Mouse (Mus musculus) cerebellum, adult 18-20 months (tissue): ENCODE results near the gene Hnrnpa1.

ENCODE experiments used
- DNase-seq, 2 experiments: peaks; one replicate each; pipeline ENCODE4 v3.0.0; 2021

The Hnrnpa1 gene

DNA sequence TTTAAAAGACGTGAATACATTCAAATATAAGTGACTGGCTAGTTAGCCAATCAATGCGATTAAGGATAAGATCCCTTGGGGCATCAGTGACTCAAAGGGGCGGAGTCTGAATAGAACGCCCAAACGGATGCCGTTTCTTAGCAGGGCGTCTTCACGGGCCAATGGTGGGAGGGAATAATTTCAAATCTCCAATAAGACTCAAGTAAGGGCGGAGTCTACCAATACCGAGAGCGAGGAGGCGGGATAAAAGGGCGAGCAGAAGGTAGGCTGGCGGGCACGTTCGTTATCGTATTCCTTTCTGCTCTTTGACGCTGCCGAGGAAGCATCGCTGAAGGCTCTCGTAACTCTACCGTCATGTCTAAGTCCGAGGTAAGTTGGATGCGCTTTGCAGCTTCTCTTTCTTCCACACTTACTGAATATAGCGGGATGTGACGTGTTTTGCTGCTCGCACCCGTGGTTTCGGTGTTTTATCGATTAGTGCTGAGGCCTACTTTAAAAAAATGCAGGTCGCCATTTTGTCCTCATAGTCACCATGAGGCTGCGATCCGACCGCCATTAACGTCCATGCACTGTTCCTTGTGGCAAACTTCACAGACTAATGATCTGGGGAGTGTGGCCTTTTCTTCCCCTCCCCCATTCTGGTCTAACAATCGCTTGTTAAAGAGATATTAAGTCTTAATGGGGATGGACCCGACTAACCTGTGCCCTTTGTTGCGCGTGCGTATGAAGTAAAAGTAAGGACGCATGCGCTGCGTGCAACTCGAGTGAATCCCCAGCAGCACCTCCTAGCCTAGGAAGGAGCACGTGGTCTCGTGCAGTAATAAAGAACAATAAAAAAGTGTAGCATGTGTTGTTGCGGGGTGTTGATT lies at the start of gene Hnrnpa1:
Hnrnpa1 (plus strand) TSS at position 273 of the 869 bp plus-strand sequence.
- DNase-seq: peak; percentile 89 to 97

DNA sequence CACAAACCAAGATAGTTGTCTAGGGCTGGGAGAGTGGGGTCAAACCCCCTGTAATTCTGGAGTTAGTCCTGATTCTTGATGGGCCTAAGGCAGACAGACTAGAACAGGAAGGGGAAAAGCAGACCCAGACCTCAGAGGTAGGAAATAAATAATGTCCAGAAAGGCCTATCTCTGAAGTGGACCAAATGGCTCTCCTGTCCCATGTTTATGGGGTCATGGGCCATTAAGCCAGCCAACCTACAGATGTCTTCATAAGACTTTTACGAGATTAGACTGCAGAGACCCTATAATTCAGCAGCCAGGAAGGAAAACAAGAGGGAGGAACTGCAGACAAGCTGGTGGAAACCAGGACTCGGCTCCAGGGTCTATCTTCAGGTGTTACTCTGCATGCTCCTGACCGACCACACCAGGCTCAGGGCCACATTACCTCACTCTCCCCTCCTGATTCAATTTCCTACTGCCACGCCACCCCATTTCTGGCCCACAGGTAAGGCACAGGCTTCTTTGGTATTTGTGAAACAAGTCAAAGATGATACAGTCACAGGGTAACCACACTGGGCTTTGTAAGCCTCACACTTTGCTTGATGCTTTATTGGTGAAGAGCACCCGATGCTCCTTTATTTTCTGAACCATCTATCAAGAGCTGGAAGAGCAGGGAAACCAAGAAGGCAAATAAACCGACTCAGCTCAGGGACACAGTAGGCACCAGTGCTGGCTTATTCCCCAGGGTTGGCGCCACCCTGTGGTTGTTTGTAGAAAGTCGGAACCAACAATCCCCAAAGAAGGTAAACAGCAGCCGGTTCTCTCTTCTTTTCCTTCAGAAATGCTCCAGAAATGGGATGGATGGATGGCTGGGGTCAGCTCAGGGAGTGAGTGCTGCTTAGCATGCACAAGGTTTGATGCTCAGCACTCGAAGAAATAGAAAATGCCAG lies 49.4 kb upstream of the Hnrnpa1 start:
- DNase-seq: peak; percentile 58 to 60

DNA sequence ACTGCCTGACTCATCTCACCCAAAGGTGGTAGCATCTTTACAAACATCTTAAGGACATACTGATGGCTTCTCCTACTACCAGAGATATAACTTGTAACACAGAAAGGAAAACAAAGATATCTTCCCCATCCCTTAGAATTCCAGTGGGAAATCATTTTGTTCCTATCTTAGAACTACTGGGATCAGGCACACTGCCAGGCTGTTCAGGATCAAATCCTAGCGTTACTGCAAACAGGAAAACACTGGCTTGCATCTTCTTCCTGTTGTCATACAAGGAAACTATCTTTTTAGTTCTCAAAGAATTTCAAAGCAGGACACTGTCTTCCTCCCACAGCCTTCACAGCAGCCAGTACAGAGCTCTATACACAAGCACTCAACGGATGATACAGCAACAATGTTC lies 46.6 kb upstream of the Hnrnpa1 start:
- DNase-seq: no peak

DNA sequence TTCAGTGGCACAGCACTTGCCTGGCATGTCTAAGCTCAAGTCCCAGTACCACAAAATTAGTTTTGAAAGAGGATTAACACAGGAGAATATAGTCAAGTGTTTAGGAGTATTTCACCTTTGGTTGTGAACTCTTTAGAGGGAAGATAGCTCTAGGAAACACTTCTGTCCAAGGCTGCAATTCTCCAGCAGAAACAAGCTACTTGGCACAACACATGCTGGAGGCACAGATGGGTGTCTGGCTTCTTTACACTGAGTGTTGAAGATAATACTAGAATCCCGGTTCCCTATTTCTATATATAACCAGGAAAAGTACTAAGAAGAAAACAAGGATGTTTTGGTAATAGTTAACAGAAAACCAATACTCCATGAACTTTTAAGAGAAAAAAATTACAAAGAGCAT lies 43.4 kb upstream of the Hnrnpa1 start:
- no peak for DNase-seq

DNA sequence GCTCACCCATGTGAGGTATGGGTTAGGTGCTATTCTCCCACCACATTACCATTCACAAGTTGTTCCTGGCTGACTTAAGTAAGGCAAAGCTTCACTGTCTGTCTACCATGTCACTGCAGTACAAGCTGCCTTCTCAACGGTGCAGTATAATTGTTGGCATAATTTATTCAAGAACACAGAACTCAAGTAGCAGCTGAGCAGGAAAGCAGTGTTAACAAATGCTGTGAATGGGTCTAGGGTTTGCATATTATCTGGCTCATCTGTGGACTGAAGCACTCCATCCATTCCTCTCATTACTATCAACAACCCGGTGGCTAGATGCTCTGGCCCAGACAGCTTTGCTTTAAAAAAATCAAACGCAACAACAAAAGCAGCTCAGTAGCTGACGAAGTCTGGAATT lies 42.4 kb upstream of the Hnrnpa1 start:
- DNase-seq: no peak

DNA sequence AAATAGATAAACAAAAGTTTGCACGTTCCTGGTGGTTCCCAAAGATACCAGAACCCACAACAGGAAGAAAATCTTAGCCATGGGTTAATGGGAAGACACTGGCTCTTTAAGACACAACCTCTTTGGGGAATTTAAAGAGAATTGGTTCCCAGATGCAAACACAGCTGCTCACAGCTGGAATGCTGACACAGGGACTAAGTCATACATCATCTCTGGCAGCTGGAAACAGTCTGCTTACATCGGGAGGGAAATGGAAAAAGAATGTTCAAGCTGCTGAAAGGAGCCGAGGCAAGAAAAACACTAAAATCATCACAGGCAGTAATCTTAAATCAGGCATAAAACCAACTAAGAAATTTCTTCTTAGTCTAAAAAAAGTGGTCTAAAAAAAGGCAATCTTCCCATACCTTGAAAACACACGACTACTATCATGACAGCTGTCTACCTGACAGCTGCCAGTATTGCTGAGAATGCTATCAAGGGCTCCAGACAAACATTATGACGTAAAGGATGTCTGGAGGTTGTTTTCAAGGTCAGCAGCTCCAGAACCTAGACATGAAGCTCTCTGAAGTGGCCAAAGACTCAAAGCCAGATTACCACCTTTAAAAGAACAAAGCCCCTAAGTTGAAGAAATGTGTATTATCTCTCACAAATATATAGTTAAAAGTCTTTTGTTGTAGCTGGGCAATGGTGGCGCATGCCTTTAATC lies 38.0 kb upstream of the Hnrnpa1 start:
- DNase-seq: no peak

DNA sequence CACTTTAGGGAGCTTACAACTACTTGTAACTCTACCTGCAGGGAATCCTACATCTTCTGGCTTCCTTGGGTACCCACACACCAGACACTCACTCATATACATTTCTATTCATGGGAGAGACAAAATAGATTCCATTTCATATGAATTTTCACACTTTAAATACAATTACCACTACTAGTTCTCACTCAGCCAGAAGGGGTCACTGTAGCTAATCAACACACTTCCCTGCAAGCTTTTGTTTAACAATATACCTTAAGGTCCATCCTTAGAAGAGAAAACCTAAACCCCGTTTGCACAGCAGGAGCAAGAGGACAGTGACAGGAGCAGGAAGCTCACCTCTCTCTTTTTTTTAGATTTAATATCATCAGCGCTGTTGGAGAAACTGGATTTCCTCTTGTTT lies 35.1 kb upstream of the Hnrnpa1 start:
- no peak for DNase-seq

- DNase-seq: no peak
Measured at GRCm38 (mm10) chr15:103214149-103214548, 26.1 kb upstream of the Hnrnpa1 start.

DNA sequence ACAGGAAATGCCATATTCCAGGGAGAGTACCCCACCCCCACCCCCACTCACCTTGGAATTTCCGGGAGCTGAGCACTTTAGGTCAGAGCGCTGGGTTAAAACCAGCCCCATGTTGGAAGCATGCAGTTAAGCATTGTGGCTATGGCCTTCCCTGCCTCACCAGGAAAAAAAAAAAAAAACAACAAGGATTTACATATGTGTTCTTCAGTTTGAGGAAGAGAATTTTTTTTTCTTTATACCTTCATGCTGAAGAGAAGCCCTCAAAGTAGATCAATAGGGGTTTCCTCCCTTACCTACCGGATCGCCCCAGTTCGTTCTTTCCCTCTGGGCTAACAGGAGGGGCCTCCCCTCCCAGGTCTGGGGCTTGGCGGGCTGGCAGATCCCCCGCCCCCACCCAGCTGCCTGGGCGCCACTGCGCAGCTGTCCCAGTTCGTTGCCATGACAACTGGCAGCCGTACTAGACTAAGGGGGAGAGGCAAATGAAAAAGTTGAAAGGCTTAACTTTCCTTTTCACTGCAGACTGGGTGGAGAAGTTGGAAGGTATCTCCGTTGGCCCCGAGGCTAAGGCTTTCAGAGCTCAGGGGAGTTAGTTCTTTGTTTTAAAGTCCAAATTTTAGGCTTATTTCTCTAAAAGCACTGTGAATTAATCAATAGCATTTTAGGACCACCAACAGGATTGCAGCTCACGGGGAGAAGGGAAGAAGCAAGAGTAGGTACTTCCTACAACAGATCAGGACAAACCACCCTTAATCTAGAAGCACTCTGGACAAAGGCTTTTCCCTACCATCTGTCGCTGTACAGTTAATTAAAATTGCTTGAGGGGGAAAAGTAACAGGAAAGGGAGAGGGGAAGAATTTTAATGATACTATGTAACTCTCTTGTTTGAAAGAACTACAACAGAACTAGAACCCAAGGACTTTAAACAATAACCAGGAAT lies 25.0 kb upstream of the Hnrnpa1 start:
- DNase-seq: peak; percentile 32 to 42

DNA sequence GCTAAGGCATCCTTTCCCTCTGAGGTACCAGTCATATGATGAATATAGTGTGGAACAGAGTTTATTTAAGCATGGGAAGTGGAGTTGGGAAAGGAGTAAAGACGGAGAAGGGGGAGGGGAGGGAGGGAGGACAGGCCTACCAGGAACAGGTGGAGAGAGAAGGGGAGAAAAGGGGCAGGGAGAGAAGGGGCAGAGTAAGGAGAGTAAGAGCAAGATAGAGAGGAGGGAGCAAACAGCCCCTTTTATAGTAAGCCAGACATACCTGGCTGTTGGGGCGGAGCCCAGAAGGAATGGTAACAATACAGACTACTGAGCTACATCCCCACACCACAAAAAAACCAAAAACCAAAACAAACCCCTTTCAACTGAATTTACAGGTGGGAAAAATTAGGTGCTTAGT lies 24.2 kb upstream of the Hnrnpa1 start:
- no peak for DNase-seq

GRCm38 (mm10) chr15:103220785-103221184 lies 19.4 kb upstream of the Hnrnpa1 start:
- DNase-seq: no peak

GRCm38 (mm10) chr15:103221386-103221785 lies 18.8 kb upstream of the Hnrnpa1 start:
- no peak for DNase-seq

DNA sequence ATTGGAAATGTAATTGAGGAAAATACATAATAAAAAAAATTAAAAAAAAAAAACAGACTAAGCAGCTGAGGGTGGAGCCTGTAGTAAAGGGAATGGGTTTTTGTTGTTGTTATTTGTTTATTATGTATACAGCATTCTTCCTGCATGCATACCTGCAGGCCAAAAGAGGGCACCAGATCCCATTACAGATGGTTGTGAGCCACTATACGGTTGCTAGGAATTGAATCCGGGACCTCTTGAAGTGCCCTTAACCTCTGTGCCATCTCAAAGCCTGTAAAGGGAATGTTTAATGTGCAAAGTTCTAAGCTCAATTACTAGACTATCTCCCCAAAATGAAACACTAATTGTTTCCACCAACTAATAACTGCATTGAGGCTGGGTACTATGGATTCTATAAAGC lies 16.1 kb upstream of the Hnrnpa1 start:
- no peak for DNase-seq

DNA sequence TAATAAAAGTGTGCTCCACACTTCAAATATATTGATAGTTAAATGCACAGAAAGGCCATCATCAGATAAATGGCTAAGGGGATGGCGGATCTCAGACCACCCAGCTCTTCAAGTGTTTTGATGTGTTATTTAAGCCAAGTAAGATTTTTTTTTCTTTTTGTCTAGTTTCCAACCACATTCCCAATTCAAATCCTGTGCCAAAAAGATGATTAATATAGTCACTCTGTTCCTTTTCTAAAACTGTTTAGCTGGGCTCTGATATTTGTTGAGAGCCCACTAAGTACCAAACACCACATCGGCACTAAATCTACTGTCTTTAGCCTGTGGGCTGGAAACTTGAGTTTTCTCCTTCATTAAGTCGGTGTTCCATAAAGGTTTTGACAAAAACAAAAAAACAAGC lies 13.2 kb upstream of the Hnrnpa1 start:
- no peak for DNase-seq

DNA sequence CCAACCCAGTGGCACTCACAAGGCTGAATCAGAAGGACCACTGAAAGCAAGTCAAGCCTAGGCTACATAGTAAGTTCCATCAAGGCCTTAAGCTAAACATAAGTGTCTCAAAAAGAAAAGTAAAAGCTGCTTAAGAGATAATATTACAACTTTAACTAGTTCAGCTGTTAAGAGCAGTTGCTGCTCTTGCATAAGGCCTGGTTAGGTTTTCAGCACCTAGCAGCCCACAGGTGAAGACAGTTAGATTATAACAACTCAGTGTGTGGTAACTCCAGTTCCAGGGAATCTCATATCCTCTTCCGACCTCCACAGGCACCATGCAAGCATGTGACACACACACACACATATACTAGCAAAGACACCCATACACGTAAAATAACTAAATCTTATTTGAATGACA lies 12.7 kb upstream of the Hnrnpa1 start:
- no peak for DNase-seq

DNA sequence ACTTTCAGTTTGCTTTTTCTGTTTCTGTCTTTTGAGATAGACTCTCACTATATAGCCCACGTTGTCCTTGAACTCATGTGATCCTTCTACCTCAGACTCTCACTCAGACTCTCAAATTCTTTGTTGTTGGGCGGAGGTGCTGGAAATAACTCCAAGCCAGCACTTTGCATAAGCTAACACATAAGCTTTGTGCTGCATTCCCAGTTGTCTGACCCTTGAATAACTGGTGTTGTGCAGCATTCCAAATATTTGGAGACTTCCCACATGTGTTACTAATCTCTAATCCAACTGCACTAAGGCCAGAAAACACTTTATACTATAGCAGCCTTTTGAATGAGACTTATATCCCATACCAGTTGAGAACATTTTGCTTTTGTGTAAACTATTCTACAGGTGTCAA lies 11.3 kb upstream of the Hnrnpa1 start:
- no peak for DNase-seq

DNA sequence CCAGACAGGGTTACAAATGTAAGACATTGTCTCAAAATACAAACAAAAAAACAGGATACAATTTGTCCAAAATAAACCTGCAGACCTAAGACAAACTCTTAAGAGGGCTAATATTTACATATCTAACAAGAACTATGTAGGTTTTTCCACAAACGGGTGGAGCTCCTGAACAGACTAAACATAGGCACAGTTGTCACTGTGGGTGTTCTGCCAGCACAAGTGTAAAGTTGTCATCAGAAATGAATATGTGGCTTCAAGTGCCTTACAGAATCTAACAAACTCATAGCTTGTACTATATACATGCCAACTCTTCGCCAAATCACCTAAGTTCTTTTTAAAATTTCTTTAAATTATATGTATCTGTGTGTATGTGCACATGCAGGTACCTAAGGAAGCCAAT lies 7.1 kb upstream of the Hnrnpa1 start:
- no peak for DNase-seq

GRCm38 (mm10) chr15:103237295-103237694 lies 2.9 kb upstream of the Hnrnpa1 start:
- no peak for DNase-seq

DNA sequence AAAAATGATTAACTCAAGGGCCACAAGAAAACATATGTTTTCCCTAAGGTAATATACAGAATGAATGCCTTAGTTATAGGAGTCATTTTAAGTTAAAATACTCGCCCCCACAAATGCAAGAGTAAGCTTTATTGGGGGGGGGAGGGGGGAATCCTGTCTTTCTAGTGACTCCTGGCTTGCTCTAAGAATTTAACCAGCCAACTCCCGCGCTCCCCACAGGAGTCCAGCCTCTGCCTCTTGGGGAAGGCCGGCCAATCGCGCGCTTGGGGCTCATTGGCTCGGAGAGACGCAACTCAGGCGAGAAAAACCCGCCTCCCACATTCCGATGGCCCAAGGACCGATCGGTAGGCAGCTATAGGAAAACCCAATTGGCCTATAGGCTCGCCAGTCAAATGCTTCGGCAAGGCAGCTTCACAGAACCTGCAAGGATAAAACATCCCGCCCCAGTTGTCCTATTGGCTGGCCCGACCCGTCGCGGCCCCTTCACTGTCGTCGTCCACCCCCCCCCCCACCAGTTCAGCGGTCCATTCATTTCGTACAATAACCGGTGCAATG lies 1.0 kb upstream of the Hnrnpa1 start:
- peak; percentile 91 to 99 for DNase-seq

GRCm38 (mm10) chr15:103239685-103240159 lies 510 bp upstream of the Hnrnpa1 start, which contains the start of gene Cbx5:
Cbx5 (minus strand) TSS chr15:103239816.
- DNase-seq: peak; percentile 97 to 99
